In genomic region chr14:12551353-12551752, GRCm38 (mm10) we compare ENCODE assay signal across 20 mouse cellular contexts.
DNase-seq lines count a peak whose midpoint lies in the region; ATAC-seq and TF ChIP-seq lines count a peak whose summit lies in the region.
"Had no signal": no experiment of that assay in that cellular context is flagged by ENCODE, and none has a peak within 500 bp of the region (broad histone marks: within the 10 kb centered on the region; RNA-seq: fewer than 3 reads in every experiment).

No protein-coding gene starts in this region.

- no peak overlapping the region for H3K4me3 ChIP-seq in hindbrain, embryonic 14.5 days (replicated peaks; ENCODE audit: low read length)
- no peak overlapping the region for H3K4me3 ChIP-seq in hindbrain, embryonic 13.5 days
- H3K4me3 ChIP-seq in midbrain, embryonic 13.5 days (replicated peaks) = no peak overlapping the region
- H3K4me3 ChIP-seq in midbrain, embryonic 10.5 days = no peak overlapping the region
- H3K4me3 ChIP-seq in ES-E14 (ENCODE audit: insufficient read depth in 1 of 2, low read depth in 1 of 2, low read length in 2 of 2, poor library complexity in 1 of 2, severe bottlenecking in 1 of 2) = peak overlapping the region in 1 of 2 experiments; percentile 43; a peak in 1 of 4 replicates
- no peak overlapping the region for H3K4me3 ChIP-seq in stomach, embryonic 14.5 days (ENCODE audit: low read depth, low read length)
- H3K4me3 ChIP-seq: embryonic facial prominence, embryonic 12.5 days; liver, embryonic 15.5 days; stomach, embryonic 15.5 days had no signal

- H3K27me3 ChIP-seq in hindbrain, embryonic 14.5 days (ENCODE audit: control insufficient read depth, insufficient read depth, low read length) = no peaks in the 10 kb centered on the region
- H3K27me3 ChIP-seq in hindbrain, embryonic 13.5 days = no peaks in the 10 kb centered on the region
- H3K27me3 ChIP-seq in midbrain, embryonic 13.5 days = no peaks in the 10 kb centered on the region
- H3K27me3 ChIP-seq in midbrain, embryonic 10.5 days (ENCODE audit: low read depth, poor library complexity, severe bottlenecking) = no peaks in the 10 kb centered on the region
- no peaks in the 10 kb centered on the region for H3K27me3 ChIP-seq in stomach, embryonic 14.5 days (ENCODE audit: control insufficient read depth, insufficient read depth, low read length)
- H3K27me3 ChIP-seq: embryonic facial prominence, embryonic 12.5 days; liver, embryonic 15.5 days; stomach, embryonic 15.5 days had no signal

- no peak overlapping the region for H3K9ac ChIP-seq in hindbrain, embryonic 14.5 days
- H3K9ac ChIP-seq in hindbrain, embryonic 13.5 days = no peak overlapping the region
- H3K9ac ChIP-seq in midbrain, embryonic 13.5 days (replicated peaks) = no peak overlapping the region
- no peak overlapping the region for H3K9ac ChIP-seq in ES-E14 (ENCODE audit: insufficient read depth, low read depth, low read length, poor library complexity, severe bottlenecking)
- H3K9ac ChIP-seq in stomach, embryonic 14.5 days (replicated peaks; ENCODE audit: low read depth, low read length) = no peak overlapping the region
- H3K9ac ChIP-seq: embryonic facial prominence, embryonic 12.5 days; liver, embryonic 15.5 days; stomach, embryonic 15.5 days had no signal

- peak; percentile 38 for ATAC-seq in hindbrain, embryonic 14.5 days (ENCODE audit: low FRiP score)
- ATAC-seq in hindbrain, embryonic 13.5 days (ENCODE audit: low FRiP score) = no peak
- ATAC-seq in midbrain, embryonic 13.5 days = 0 out of 2 replicates have a peak, but pooled peaks have one; percentile 64
- ATAC-seq in stomach, embryonic 14.5 days (ENCODE audit: insufficient number of reproducible peaks, insufficient read depth, low FRiP score, low read depth) = 0 out of 2 replicates have a peak, but pooled peaks have one; percentile 33
- ATAC-seq: hindbrain, embryonic 16.5 days had no signal

- in situ Hi-C loops in ES-E14 (cut with MboI; ENCODE audit: low sequenced_read_pairs in 2 of 2, unreplicated experiment in 2 of 2) = loop anchor here in 1 of 2 experiments (25.0 kb wide), 1 partner anchor 686 kb away; no protein-coding TSS in a partner anchor

- H3K27ac ChIP-seq in hindbrain, embryonic 14.5 days = no peak overlapping the region
- no peak overlapping the region for H3K27ac ChIP-seq in hindbrain, embryonic 13.5 days
- no peak overlapping the region for H3K27ac ChIP-seq in midbrain, embryonic 13.5 days
- no peak overlapping the region for H3K27ac ChIP-seq in midbrain, embryonic 10.5 days (replicated peaks)
- H3K27ac ChIP-seq in ES-E14 (ENCODE audit: insufficient read depth, low read depth, low read length, poor library complexity, severe bottlenecking) = no peak overlapping the region
- no peak overlapping the region for H3K27ac ChIP-seq in stomach, embryonic 14.5 days (ENCODE audit: low read length)
- H3K27ac ChIP-seq: embryonic facial prominence, embryonic 12.5 days; liver, embryonic 15.5 days; stomach, embryonic 15.5 days had no signal

- H3K9me3 ChIP-seq in hindbrain, embryonic 14.5 days (ENCODE audit: control insufficient read depth, low read length) = no peaks in the 10 kb centered on the region
- H3K9me3 ChIP-seq in hindbrain, embryonic 13.5 days = no peaks in the 10 kb centered on the region
- no peaks in the 10 kb centered on the region for H3K9me3 ChIP-seq in midbrain, embryonic 13.5 days
- no peaks in the 10 kb centered on the region for H3K9me3 ChIP-seq in midbrain, embryonic 10.5 days (replicated peaks)
- no peaks in the 10 kb centered on the region for H3K9me3 ChIP-seq in ES-E14 (ENCODE audit: control insufficient read depth, insufficient read depth, low read depth, low read length)
- no peaks in the 10 kb centered on the region for H3K9me3 ChIP-seq in stomach, embryonic 14.5 days (ENCODE audit: control insufficient read depth, low read depth, low read length)
- H3K9me3 ChIP-seq: embryonic facial prominence, embryonic 12.5 days; liver, embryonic 15.5 days; stomach, embryonic 15.5 days had no signal

- peaks cover 12% of the 10 kb centered on the region for H3K36me3 ChIP-seq in hindbrain, embryonic 14.5 days (replicated peaks; ENCODE audit: control insufficient read depth, insufficient read depth)
- peaks cover 20% of the 10 kb centered on the region for H3K36me3 ChIP-seq in hindbrain, embryonic 13.5 days
- peaks cover 10% of the 10 kb centered on the region for H3K36me3 ChIP-seq in midbrain, embryonic 13.5 days
- H3K36me3 ChIP-seq in midbrain, embryonic 10.5 days = no peaks in the 10 kb centered on the region
- H3K36me3 ChIP-seq in ES-E14 (ENCODE audit: control insufficient read depth, insufficient read depth, low read length, poor library complexity, severe bottlenecking) = no peaks in the 10 kb centered on the region
- no peaks in the 10 kb centered on the region for H3K36me3 ChIP-seq in stomach, embryonic 14.5 days (ENCODE audit: control insufficient read depth, insufficient read depth, low read length)
- H3K36me3 ChIP-seq: embryonic facial prominence, embryonic 12.5 days; liver, embryonic 15.5 days; stomach, embryonic 15.5 days had no signal

- 0 out of 2 replicates have a peak, but pooled peaks cover 2% of the 10 kb centered on the region for H3K4me1 ChIP-seq in hindbrain, embryonic 14.5 days (replicated peaks; ENCODE audit: control insufficient read depth, insufficient read depth, low read length)
- H3K4me1 ChIP-seq in hindbrain, embryonic 13.5 days (replicated peaks) = 0 out of 2 replicates have a peak, but pooled peaks cover 2% of the 10 kb centered on the region
- H3K4me1 ChIP-seq in midbrain, embryonic 13.5 days (replicated peaks) = no peaks in the 10 kb centered on the region
- H3K4me1 ChIP-seq in midbrain, embryonic 10.5 days = no peaks in the 10 kb centered on the region
- H3K4me1 ChIP-seq in ES-E14 (ENCODE audit: control insufficient read depth in 2 of 2, insufficient read depth in 2 of 2, low read length in 2 of 2, poor library complexity in 1 of 2) = peaks cover 2 to 9% of the 10 kb centered on the region in 2 experiments; a peak in 1 of 4 replicates
- no peaks in the 10 kb centered on the region for H3K4me1 ChIP-seq in stomach, embryonic 14.5 days (ENCODE audit: control insufficient read depth, insufficient read depth, low read length)
- H3K4me1 ChIP-seq: embryonic facial prominence, embryonic 12.5 days; liver, embryonic 15.5 days; stomach, embryonic 15.5 days had no signal

- no peak overlapping the region for H3K4me2 ChIP-seq in hindbrain, embryonic 14.5 days (replicated peaks)
- H3K4me2 ChIP-seq in hindbrain, embryonic 13.5 days = no peak overlapping the region
- no peak overlapping the region for H3K4me2 ChIP-seq in midbrain, embryonic 13.5 days (replicated peaks)
- H3K4me2 ChIP-seq in stomach, embryonic 14.5 days (replicated peaks; ENCODE audit: low read depth, low read length) = no peak overlapping the region
- H3K4me2 ChIP-seq: embryonic facial prominence, embryonic 12.5 days; liver, embryonic 15.5 days; stomach, embryonic 15.5 days had no signal

- no peak for DNase-seq in hindbrain, embryonic 14.5 days (ENCODE audit: low spot score)
- DNase-seq in midbrain, embryonic 10.5 days (ENCODE audit: low spot score) = no peak
- DNase-seq in ES-E14 (ENCODE audit: low read depth, low spot score) = peak; percentile 80
- DNase-seq in cerebellum, postnatal 10 days = no peak
- DNase-seq: adrenal gland, postnatal 36 days; B cell, adult 2 months; cerebellum, postnatal 25 days; gastrocnemius, postnatal 14 days; heart, postnatal 10 days; kidney, adult 2 months; lung, postnatal 4 days; right cerebral cortex, adult 18-20 months; thymus, postnatal 36 days had no signal

- WGBS in hindbrain, embryonic 14.5 days = 33% methylated on average over 6 of the region's 6 CpGs
- WGBS in hindbrain, embryonic 13.5 days = 33% methylated on average over 6 of the region's 6 CpGs
- WGBS in midbrain, embryonic 13.5 days = 40% methylated on average over 6 of the region's 6 CpGs
- 41% methylated on average over 6 of the region's 6 CpGs for WGBS in midbrain, embryonic 10.5 days
- 49% methylated on average over 6 of the region's 6 CpGs for WGBS in stomach, embryonic 14.5 days

TF ChIP-seq in ES-E14, 5 proteins besides CTCF, POLR2A, EP300 and RAD21:
- TF ChIP-seq ZC3H11A (IDR thresholded peaks at IDR 0.05; ENCODE audit: borderline replicate concordance, low read depth, low read length) = no peak
- no peak for TF ChIP-seq MAFK (IDR thresholded peaks at IDR 0.05; ENCODE audit: insufficient read depth, low read depth, low read length)
- no peak for TF ChIP-seq CHD2 (IDR thresholded peaks at IDR 0.05; ENCODE audit: low read depth, low read length)
- TF ChIP-seq HCFC1 (IDR thresholded peaks at IDR 0.05; ENCODE audit: borderline replicate concordance, insufficient read depth, low read length) = no peak
- no peak for TF ChIP-seq ZNF384 (IDR thresholded peaks at IDR 0.05; ENCODE audit: low read depth, low read length)
